Mouse (Mus musculus) MEL (cell line): ENCODE measurements at regions not wholly inside any gene's neighbourhood (a gene's known extent, or its start where the extent isn't known, plus 50 kb on each side); places are given as distances from the start of the nearest gene placed in this dataset.
A peak's percentile ranks its signal among the peaks of the same experiment; 100 is the strongest.

Experiments
- CHD2 ChIP-seq: IDR thresholded peaks from 2 replicates; pipeline ENCODE4 v1.6.1; 2011; ENCODE audit warnings: low read length, improper control_type of control experiment
- CTCF ChIP-seq, 3 experiments: IDR thresholded peaks in 2 of 3; conservative IDR thresholded peaks in 1 of 3; 2 replicates each; pipeline ENCODE4 v1.5.1; 2011 to 2012; ENCODE audit warnings: low read length in 3 of 3, low read depth in 2 of 3, mild to moderate bottlenecking in 2 of 3, improper control_type of control experiment in 1 of 3, inconsistent platforms in 1 of 3, mixed read lengths in 1 of 3, moderate library complexity in 1 of 3; ENCODE audit not compliant: control insufficient read depth in 1 of 3, insufficient read depth in 1 of 3, poor library complexity in 1 of 3, severe bottlenecking in 1 of 3
- MAZ ChIP-seq: IDR thresholded peaks from 2 replicates; pipeline ENCODE4 v1.6.1; 2012; ENCODE audit warnings: low read depth, mild to moderate bottlenecking, inconsistent platforms, low read length, improper control_type of control experiment
- MYC ChIP-seq: IDR thresholded peaks from 2 replicates; pipeline ENCODE4 v1.6.1; 2011; ENCODE audit warnings: low read depth, mild to moderate bottlenecking, low read length, improper control_type of control experiment, moderate library complexity
- NRF1 ChIP-seq: IDR thresholded peaks from 2 replicates; pipeline ENCODE4 v1.6.1; 2014; ENCODE audit warnings: low read depth, mild to moderate bottlenecking, inconsistent platforms, low read length, improper control_type of control experiment, moderate library complexity; ENCODE audit not compliant: poor library complexity, insufficient read depth, severe bottlenecking
- POLR2A ChIP-seq, 2 experiments: IDR thresholded peaks; 2 replicates each; pipeline ENCODE4 v1.6.1; 2011 to 2012; ENCODE audit warnings: low read length in 2 of 2, mild to moderate bottlenecking in 2 of 2, control low read depth in 1 of 2, improper control_type of control experiment in 1 of 2, low read depth in 1 of 2, moderate library complexity in 1 of 2; ENCODE audit not compliant: control insufficient read depth in 1 of 2, insufficient read depth in 1 of 2, poor library complexity in 1 of 2
- USF1 ChIP-seq: IDR thresholded peaks from 2 replicates; pipeline ENCODE4 v1.6.1; 2014; ENCODE audit warnings: low read depth, mild to moderate bottlenecking, inconsistent platforms, low read length, improper control_type of control experiment, moderate library complexity
- ZC3H11A ChIP-seq: IDR thresholded peaks from 2 replicates; pipeline ENCODE4 v1.6.1; 2012; ENCODE audit warnings: low read depth, mild to moderate bottlenecking, inconsistent platforms, low read length, improper control_type of control experiment

DNA sequence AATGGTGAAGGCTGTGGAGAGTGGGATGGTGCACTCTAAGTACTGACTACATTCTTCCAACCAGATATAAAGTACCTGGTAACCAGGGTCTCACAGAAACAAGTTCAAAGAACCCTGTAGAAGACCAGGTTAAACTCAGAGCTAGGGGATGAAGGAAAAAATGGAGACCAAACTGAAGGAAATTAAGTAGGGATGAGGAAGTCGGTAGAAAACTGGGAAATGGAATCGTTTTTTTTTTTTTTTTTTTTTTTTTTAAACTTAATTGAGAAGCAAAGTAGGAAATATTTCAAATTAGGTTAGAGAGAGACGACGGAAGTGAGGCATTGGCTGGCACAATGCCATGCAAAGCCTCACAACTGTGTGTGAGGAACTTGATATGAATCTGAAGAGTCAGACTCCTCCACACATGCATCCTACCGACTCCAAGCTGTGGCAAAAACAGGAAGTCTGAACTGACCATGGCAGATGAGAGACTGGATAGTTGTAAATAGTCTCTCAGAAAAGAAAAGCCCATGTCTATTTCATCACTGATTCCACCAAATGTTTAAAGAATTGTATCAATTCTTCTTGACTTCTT lies 194.2 kb downstream of the Etnk1 start:
- TF ChIP-seq CTCF (IDR thresholded peaks at IDR 0.05 in 2 of 3, conservative IDR thresholded peaks at IDR 0.05 in 1 of 3; ENCODE audit: control insufficient read depth in 1 of 3, insufficient read depth in 1 of 3, low read depth in 2 of 3, low read length in 3 of 3, poor library complexity in 1 of 3, severe bottlenecking in 1 of 3) (no peak), USF1 (no peak), POLR2A (IDR thresholded peaks at IDR 0.05; ENCODE audit: control insufficient read depth in 1 of 2, insufficient read depth in 1 of 2, low read depth in 1 of 2, low read length in 2 of 2, poor library complexity in 1 of 2) (no peak), MAZ (no peak), NRF1 (no peak), CHD2 (no peak), MYC (peak; percentile 62; the same call in 1 of the 2 replicates), ZC3H11A (no peak)
